Mouse (Mus musculus): ENCODE results near the gene Znrd1. TPM values are rescaled to one million over a fixed set of nuclear protein-coding genes. Genes with fewer than 3 reads are reported as not detected.
"Not testable (repeated sequence)": the region's sequence is repeated elsewhere in the genome, so short reads cannot be mapped to it uniquely, and the experiment has no call there.

Gene Znrd1
- 10 to 100 TPM; 23.7 to 28.9 TPM for total RNA-seq (2021)

DNA sequence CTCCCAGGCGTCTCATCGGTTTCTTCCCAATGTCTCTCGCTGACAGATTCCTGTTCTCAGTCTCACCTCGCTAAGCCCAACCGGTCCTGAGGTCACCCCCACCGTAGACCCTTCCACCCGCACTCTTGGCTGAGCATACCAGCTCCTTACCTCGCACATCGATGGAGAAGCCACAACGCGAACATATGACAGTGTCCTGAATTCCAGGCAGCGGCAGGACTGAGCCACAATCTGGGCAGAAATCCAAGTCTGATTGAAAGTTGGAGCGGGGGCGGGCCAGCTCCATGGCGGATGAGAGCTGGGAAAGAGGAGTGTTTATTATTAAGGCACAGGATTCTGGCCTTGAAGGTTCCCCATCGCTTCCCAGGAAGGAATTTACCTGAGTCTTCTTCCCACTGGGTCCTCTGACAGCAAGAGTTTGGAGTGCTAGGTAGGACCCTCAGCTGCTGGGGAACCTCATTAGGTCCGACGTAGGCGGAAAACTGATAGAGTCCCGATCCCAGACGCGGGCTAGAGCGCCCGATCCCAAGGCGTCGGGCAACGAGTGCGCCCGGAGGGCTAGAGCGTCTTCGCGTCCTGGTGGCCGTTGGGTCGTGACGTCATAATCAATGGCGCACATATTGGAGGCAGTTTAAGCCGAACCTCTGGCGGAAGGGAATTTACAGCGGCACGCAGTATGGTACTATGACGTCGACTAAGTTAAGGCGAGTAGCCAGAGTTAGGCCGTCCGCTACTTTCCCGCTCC is at the start of gene Znrd1, which contains the start of gene Znrd1as:
Gene Znrd1, minus strand, starts transcription at position 561 of the 745 bp plus-strand sequence.
Gene Znrd1as, plus strand, starts transcription at position 594 of the 745 bp plus-strand sequence.
- intact Hi-C loops (cut with DNase I): loop anchor here (5.0 kb wide), 3 partner anchors 41 to 121 kb away; partner anchors contain the start of genes Gabbr1 and Trim26
- peak; percentile 96 for DNase-seq

- DNase-seq: no peak
- intact Hi-C loops (cut with DNase I): loop anchor here (2.0 kb wide), 1 partner anchor 43 kb away; no protein-coding TSS in a partner anchor
Observed at GRCm38 (mm10) chr17:37003366-37003765, 45.0 kb upstream of the Znrd1 start.

GRCm38 (mm10) chr17:37002364-37003330 is 44.3 kb upstream of the Znrd1 start:
- intact Hi-C loops (cut with DNase I): loop anchor here (2.0 kb wide), 1 partner anchor 44 kb away; no protein-coding TSS in a partner anchor
- peak; percentile 60 to 67 for DNase-seq

- intact Hi-C loops (cut with DNase I): no loop called here
- DNase-seq: no peak
Observed at GRCm38 (mm10) chr17:37000863-37001262, 42.5 kb upstream of the Znrd1 start, which contains the start of gene Zfp57. TSS of gene Zfp57 (plus strand) at chr17:37001163.

- DNase-seq: no peak
- intact Hi-C loops (cut with DNase I): loop anchor here (5.0 kb wide), 1 partner anchor 51 kb away; no protein-coding TSS in a partner anchor
Observed at GRCm38 (mm10) chr17:36998477-36998876, 40.1 kb upstream of the Znrd1 start.

- intact Hi-C loops (cut with DNase I): loop anchor here (1.0 to 5.0 kb wide), 2 partner anchors 50 to 83 kb away; no protein-coding TSS in a partner anchor
- DNase-seq: peak; percentile 77 to 84
Observed at GRCm38 (mm10) chr17:36997033-36997735, 38.8 kb upstream of the Znrd1 start.

DNA sequence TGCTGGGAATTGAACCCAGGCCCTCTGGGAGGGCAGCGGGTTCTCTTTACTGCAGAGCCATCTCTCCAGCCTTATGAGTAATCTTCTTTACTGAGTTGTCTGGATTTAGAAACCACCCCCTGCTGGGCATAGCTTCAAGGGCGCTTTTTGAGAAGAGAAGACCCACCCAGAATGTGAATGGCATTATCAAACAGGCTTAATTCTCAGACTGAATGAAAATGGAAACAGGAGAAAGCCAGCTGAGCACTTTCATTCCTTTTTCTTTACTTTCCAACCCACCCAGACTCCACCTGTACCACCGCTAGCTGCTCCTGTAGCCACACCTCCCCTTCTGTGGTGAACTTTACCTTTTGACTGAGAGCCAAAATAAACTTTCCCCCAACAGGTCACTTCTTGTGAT is 37.1 kb upstream of the Znrd1 start:
- intact Hi-C loops (cut with DNase I): loop anchor here (5.0 kb wide), 1 partner anchor 48 kb away; no protein-coding TSS in a partner anchor
- DNase-seq: no peak

DNA sequence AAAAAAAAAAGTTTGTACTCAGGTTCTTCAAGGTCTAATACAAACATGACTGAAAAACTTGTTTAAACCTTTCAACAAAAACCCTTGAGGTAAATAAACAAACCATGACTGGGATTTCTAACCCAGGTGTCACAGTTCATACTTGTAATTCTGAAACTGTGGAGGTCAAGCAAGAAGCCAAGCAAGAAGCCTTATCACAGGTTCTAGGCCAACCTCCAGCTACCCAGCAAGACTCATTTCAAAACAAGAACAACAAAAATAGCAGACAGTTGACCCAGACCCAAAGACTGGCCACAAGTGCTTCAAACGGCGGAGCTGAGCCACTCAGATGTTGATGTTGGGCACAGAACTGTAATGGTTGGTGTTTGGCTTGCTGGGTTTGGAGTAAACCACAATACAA is 36.2 kb upstream of the Znrd1 start:
- intact Hi-C loops (cut with DNase I): no loop called here
- DNase-seq: no peak

GRCm38 (mm10) chr17:36993770-36994325 is 35.5 kb upstream of the Znrd1 start:
- DNase-seq: no peak
- intact Hi-C loops (cut with DNase I): no loop called here

DNA sequence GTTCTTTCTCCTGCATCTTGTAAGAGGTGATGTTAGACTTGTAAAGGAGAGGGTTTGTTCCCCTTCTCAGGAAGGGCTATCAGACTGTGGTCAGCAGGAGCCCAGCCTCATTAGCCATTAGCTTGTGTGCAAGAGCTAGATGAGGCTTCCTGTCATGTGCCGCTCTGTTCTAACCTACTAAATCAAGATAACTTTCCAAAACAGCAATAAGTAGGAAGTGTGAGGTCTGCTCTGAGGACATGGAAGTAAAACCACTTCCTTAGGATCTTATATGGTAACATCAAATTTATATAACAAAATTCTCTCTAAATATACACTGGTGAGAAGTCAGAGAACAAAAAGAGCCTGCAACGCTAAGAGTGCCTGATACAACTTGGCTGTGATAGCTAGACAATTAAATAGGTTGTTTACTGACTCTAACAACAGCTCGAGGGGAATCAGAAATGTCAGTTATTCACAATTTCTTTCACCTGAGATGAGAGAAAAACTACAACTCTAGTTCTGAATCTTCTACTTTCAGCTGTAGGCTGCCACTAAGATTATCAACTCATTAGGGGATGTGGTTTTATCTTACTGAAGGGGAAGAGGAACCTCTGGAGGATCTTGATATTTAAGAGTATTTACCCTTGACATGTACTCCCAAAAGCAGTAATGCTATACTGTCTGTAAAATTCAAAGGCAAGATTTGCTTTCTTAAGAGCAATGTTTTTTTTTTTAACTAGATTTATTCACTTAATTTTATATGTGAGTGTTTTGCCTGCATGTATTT is 34.2 kb upstream of the Znrd1 start:
- no peak for DNase-seq
- intact Hi-C loops (cut with DNase I): no loop called here

- DNase-seq; intact Hi-C loops (cut with DNase I): not testable (repeated sequence)
Observed at GRCm38 (mm10) chr17:36990630-36991029, 32.3 kb upstream of the Znrd1 start.

GRCm38 (mm10) chr17:36989437-36989836 is 31.1 kb upstream of the Znrd1 start, which contains the start of gene H2-M5:
TSS of gene H2-M5 (minus strand) at chr17:36989537.
- no peak for DNase-seq
- intact Hi-C loops (cut with DNase I): no loop called here

- intact Hi-C loops (cut with DNase I): no loop called here
Observed at GRCm38 (mm10) chr17:36988475-36988874, 30.1 kb upstream of the Znrd1 start.

DNA sequence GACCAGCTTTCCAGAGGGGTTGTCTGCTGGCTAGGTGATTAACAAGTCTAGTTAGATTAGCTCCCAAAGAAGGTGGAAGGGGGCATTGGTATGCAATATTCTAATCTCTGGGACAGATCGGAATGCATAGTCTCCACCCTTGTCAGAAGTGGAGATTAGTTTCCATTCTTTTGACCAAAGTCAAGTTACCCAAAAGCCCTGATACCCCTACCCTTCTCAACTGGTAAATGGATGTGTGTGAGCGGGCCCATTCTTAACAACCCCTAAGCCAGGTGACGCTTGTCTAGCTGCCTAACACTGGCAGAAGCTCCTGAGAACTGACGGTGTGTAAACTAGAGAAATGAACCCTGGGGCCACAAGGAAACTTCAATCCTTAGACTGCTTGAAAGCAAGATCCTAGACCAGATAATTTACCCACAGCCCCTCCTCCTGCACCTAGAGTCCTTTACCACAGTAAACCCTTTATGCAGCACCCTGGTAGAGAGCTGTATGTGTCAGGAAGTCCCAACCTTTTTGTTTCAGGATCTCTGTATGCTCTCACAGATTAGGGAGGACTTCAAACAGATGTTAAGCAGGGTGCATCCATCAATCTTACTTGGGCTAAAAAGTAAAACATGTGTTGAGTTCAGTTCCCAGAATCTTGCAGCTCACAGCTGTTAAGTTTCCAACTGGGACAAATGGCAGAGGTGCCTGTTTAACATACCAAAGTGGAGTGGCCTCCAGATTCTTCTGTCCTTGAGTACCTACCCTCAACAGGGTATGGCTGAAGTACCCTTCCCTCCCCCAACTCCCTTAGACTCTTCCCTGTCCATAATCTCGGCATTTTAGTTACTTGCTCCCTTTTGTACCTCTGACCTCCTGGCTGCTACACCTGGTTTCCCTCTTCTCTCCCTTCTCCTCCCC is 24.1 kb upstream of the Znrd1 start:
- DNase-seq: no peak
- intact Hi-C loops (cut with DNase I): no loop called here

More at GRCm38 (mm10) chr17:36988475-36988874, 30.1 kb upstream of the Znrd1 start:
- DNase-seq: no peak

GRCm38 (mm10) chr17:36981845-36982244 is 23.5 kb upstream of the Znrd1 start:
- intact Hi-C loops (cut with DNase I): no loop called here
- no peak for DNase-seq

- DNase-seq: peak; percentile 13 to 16
- intact Hi-C loops (cut with DNase I): no loop called here
Observed at GRCm38 (mm10) chr17:36981221-36981813, 23.0 kb upstream of the Znrd1 start, which contains the start of gene 2410137M14Rik. TSS of gene 2410137M14Rik (minus strand) at chr17:36981237.

- no peak for DNase-seq
- intact Hi-C loops (cut with DNase I): no loop called here
Observed at GRCm38 (mm10) chr17:36973271-36973787, 15.0 kb upstream of the Znrd1 start.

Data from heart, postnatal 10 days (tissue).